Mouse (Mus musculus) testis, adult 2 months (tissue): ENCODE measurements around the gene Fgf4. TPM values are rescaled to one million over a fixed set of nuclear protein-coding genes. Genes with fewer than 3 reads are reported as not detected.

ENCODE experiments used
- H3K27ac ChIP-seq: fragments of 200-500 bp; 2 replicates; pipeline ENCODE4 v1.5.1; 2012; ENCODE audit warnings: low read depth, low read length; ENCODE audit not compliant: control insufficient read depth, insufficient read depth
- H3K27me3 ChIP-seq: fragments of 200-500 bp; 2 replicates; pipeline ENCODE4 v1.6.1; 2012; ENCODE audit warnings: mild to moderate bottlenecking, low read length, moderate library complexity; ENCODE audit not compliant: control insufficient read depth, insufficient read depth
- H3K36me3 ChIP-seq: fragments of 200-500 bp; 2 replicates; pipeline ENCODE4 v1.6.1; 2012; ENCODE audit warnings: mild to moderate bottlenecking, low read length; ENCODE audit not compliant: control insufficient read depth, insufficient read depth
- H3K4me1 ChIP-seq: fragments of 200-500 bp; 2 replicates; pipeline ENCODE4 v1.6.1; 2012; ENCODE audit warnings: low read length; ENCODE audit not compliant: control insufficient read depth, insufficient read depth
- H3K4me3 ChIP-seq: fragments of 200-500 bp; 2 replicates; pipeline ENCODE4 v1.5.1; 2012; ENCODE audit warnings: low read depth, mild to moderate bottlenecking, low read length, moderate library complexity, mixed read lengths; ENCODE audit not compliant: control insufficient read depth
- CTCF ChIP-seq: fragments of 200-500 bp; IDR thresholded peaks from 2 replicates; pipeline ENCODE4 v1.5.1; 2012; ENCODE audit warnings: low read depth, mild to moderate bottlenecking, inconsistent platforms, low read length, moderate library complexity; ENCODE audit not compliant: control insufficient read depth, insufficient read depth, insufficient replicate concordance
- POLR2A ChIP-seq: fragments of 200-500 bp; IDR thresholded peaks from 2 replicates; pipeline ENCODE4 v1.6.1; 2012; ENCODE audit warnings: low read depth, mild to moderate bottlenecking, inconsistent platforms, low read length, moderate library complexity; ENCODE audit not compliant: control insufficient read depth
- polyA plus RNA-seq: library from polyadenylated mRNA; depleted of rRNA; stranded (reverse); fragments of >200 nt; gene quantifications from 2 replicates; pipeline ENCODE4 v1.2.3, GENCODE M21; 2012

The Fgf4 gene
- polyA plus RNA-seq, 1 experiment: not detected

GRCm38 (mm10) chr7:144867161-144867560 is 20.0 kb downstream of the Fgf4 start:
- Histone ChIP-seq H3K4me3 (no peak overlapping the region), H3K27me3 (no peaks in the 10 kb centered on the region), H3K36me3 (no peaks in the 10 kb centered on the region), H3K4me1 (no peaks in the 10 kb centered on the region), H3K27ac (no peak overlapping the region)
- TF ChIP-seq POLR2A (no peak), CTCF (no peak)

- Histone ChIP-seq H3K27me3 (no peaks in the 10 kb centered on the region), H3K27ac (no peak overlapping the region), H3K36me3 (no peaks in the 10 kb centered on the region), H3K4me3 (no peak overlapping the region), H3K4me1 (no peaks in the 10 kb centered on the region)
- TF ChIP-seq POLR2A (no peak), CTCF (no peak)
Observed at GRCm38 (mm10) chr7:144867602-144868001, 20.4 kb downstream of the Fgf4 start.

- no peaks in the 10 kb centered on the region for H3K36me3 ChIP-seq
Observed at GRCm38 (mm10) chr7:144872420-144872819, 25.3 kb downstream of the Fgf4 start.

GRCm38 (mm10) chr7:144873160-144873559 is 26.0 kb downstream of the Fgf4 start:
- no peaks in the 10 kb centered on the region for H3K36me3 ChIP-seq

More at GRCm38 (mm10) chr7:144872420-144872819, 25.3 kb downstream of the Fgf4 start:
- H3K4me1 ChIP-seq: no peaks in the 10 kb centered on the region
- H3K27me3 ChIP-seq: no peaks in the 10 kb centered on the region
- TF ChIP-seq CTCF (no peak), POLR2A (no peak)
- no peak overlapping the region for H3K27ac ChIP-seq
- H3K4me3 ChIP-seq: no peak overlapping the region

GRCm38 (mm10) chr7:144874226-144874625 is 27.1 kb downstream of the Fgf4 start:
- Histone ChIP-seq H3K27ac (no peak overlapping the region), H3K4me3 (no peak overlapping the region), H3K36me3 (no peaks in the 10 kb centered on the region), H3K4me1 (no peaks in the 10 kb centered on the region), H3K27me3 (no peaks in the 10 kb centered on the region)
- no peak for TF ChIP-seq CTCF
- TF ChIP-seq POLR2A: no peak

More at GRCm38 (mm10) chr7:144873160-144873559, 26.0 kb downstream of the Fgf4 start:
- Histone ChIP-seq H3K27me3 (no peaks in the 10 kb centered on the region), H3K27ac (no peak overlapping the region), H3K4me1 (no peaks in the 10 kb centered on the region), H3K4me3 (no peak overlapping the region)
- TF ChIP-seq POLR2A (no peak), CTCF (no peak)

- Histone ChIP-seq H3K36me3 (no peaks in the 10 kb centered on the region), H3K4me1 (no peaks in the 10 kb centered on the region), H3K27me3 (no peaks in the 10 kb centered on the region), H3K4me3 (no peak overlapping the region), H3K27ac (no peak overlapping the region)
- TF ChIP-seq CTCF (no peak), POLR2A (no peak)
Observed at GRCm38 (mm10) chr7:144878401-144878800, 31.2 kb downstream of the Fgf4 start.

GRCm38 (mm10) chr7:144883106-144883505 is 35.9 kb downstream of the Fgf4 start:
- no peak overlapping the region for H3K27ac ChIP-seq
- H3K4me1 ChIP-seq: no peaks in the 10 kb centered on the region
- TF ChIP-seq POLR2A (no peak), CTCF (no peak)
- H3K4me3 ChIP-seq: no peak overlapping the region
- H3K27me3 ChIP-seq: no peaks in the 10 kb centered on the region
- H3K36me3 ChIP-seq: no peaks in the 10 kb centered on the region

- Histone ChIP-seq H3K27me3 (no peaks in the 10 kb centered on the region), H3K4me3 (no peak overlapping the region), H3K27ac (no peak overlapping the region), H3K36me3 (no peaks in the 10 kb centered on the region), H3K4me1 (no peaks in the 10 kb centered on the region)
- TF ChIP-seq CTCF: no peak
- no peak for TF ChIP-seq POLR2A
Observed at GRCm38 (mm10) chr7:144887672-144888071, 40.5 kb downstream of the Fgf4 start.
